Mouse (Mus musculus): ENCODE results near the gene Rasgef1b. TPM values are rescaled to one million over a fixed set of nuclear protein-coding genes. Genes with fewer than 3 reads are reported as not detected.
A peak's percentile ranks its signal among the peaks of the same experiment; 100 is the strongest.

The Rasgef1b gene
- total RNA-seq, 2 experiments from 2014 or later = 7.4 to 7.7 TPM

- DNase-seq (ENCODE audit: low spot score) = no peak
- intact Hi-C loops (cut with DNase I) = no loop called here
Measured at GRCm38 (mm10) chr5:99286024-99286423, 442.8 kb downstream of the Rasgef1b start.

- intact Hi-C loops (cut with DNase I) = no loop called here
- no peak for DNase-seq (ENCODE audit: low spot score)
Measured at GRCm38 (mm10) chr5:99284369-99284768, 444.5 kb downstream of the Rasgef1b start.

GRCm38 (mm10) chr5:99283636-99284035 is 445.2 kb downstream of the Rasgef1b start:
- intact Hi-C loops (cut with DNase I) = no loop called here
- no peak for DNase-seq (ENCODE audit: low spot score)

- intact Hi-C loops (cut with DNase I) = no loop called here
- no peak for DNase-seq (ENCODE audit: low spot score)
Measured at GRCm38 (mm10) chr5:99280536-99280935, 448.3 kb downstream of the Rasgef1b start.

GRCm38 (mm10) chr5:99279016-99279757 is 449.7 kb downstream of the Rasgef1b start:
- intact Hi-C loops (cut with DNase I) = no loop called here
- DNase-seq (ENCODE audit: low spot score) = no peak

GRCm38 (mm10) chr5:99278364-99278763 is 450.5 kb downstream of the Rasgef1b start:
- intact Hi-C loops (cut with DNase I) = no loop called here
- DNase-seq (ENCODE audit: low spot score) = no peak

GRCm38 (mm10) chr5:99277536-99277935 is 451.3 kb downstream of the Rasgef1b start:
- intact Hi-C loops (cut with DNase I) = no loop called here

GRCm38 (mm10) chr5:99274119-99274563 is 454.7 kb downstream of the Rasgef1b start:
- DNase-seq (ENCODE audit: low spot score) = no peak
- intact Hi-C loops (cut with DNase I) = no loop called here

More at GRCm38 (mm10) chr5:99277536-99277935, 451.3 kb downstream of the Rasgef1b start:
- no peak for DNase-seq (ENCODE audit: low spot score)

GRCm38 (mm10) chr5:99271531-99271930 is 457.3 kb downstream of the Rasgef1b start:
- no peak for DNase-seq (ENCODE audit: low spot score)
- intact Hi-C loops (cut with DNase I) = no loop called here

- no peak for DNase-seq (ENCODE audit: low spot score)
- intact Hi-C loops (cut with DNase I) = no loop called here
Measured at GRCm38 (mm10) chr5:99269131-99269530, 459.7 kb downstream of the Rasgef1b start.

- intact Hi-C loops (cut with DNase I) = no loop called here
- no peak for DNase-seq (ENCODE audit: low spot score)
Measured at GRCm38 (mm10) chr5:99267338-99267737, 461.5 kb downstream of the Rasgef1b start.

- intact Hi-C loops (cut with DNase I) = no loop called here
- DNase-seq (ENCODE audit: low spot score) = no peak
Measured at GRCm38 (mm10) chr5:99266301-99266700, 462.6 kb downstream of the Rasgef1b start.

- DNase-seq (ENCODE audit: low spot score) = no peak
- intact Hi-C loops (cut with DNase I) = no loop called here
Measured at GRCm38 (mm10) chr5:99262197-99262920, 466.5 kb downstream of the Rasgef1b start.

- no peak for DNase-seq (ENCODE audit: low spot score)
- intact Hi-C loops (cut with DNase I) = no loop called here
Measured at GRCm38 (mm10) chr5:99261121-99261724, 467.6 kb downstream of the Rasgef1b start.

- intact Hi-C loops (cut with DNase I) = no loop called here
- DNase-seq (ENCODE audit: low spot score) = no peak
Measured at GRCm38 (mm10) chr5:99258003-99258500, 470.8 kb downstream of the Rasgef1b start.

- intact Hi-C loops (cut with DNase I) = loop anchor here (5.0 kb wide), 2 partner anchors 95 to 785 kb away; partner anchors contain the start of genes Enoph1 and Hnrnpdl
- peak; percentile 93 for DNase-seq (ENCODE audit: low spot score)
Measured at GRCm38 (mm10) chr5:99252203-99253135, 476.4 kb downstream of the Rasgef1b start.

- intact Hi-C loops (cut with DNase I) = loop anchor here (5.0 kb wide), 2 partner anchors 96 to 786 kb away; partner anchors contain the start of genes Enoph1 and Hnrnpdl
- DNase-seq (ENCODE audit: low spot score) = peak; percentile 8
Measured at GRCm38 (mm10) chr5:99251379-99252202, 477.3 kb downstream of the Rasgef1b start.

- DNase-seq (ENCODE audit: low spot score) = no peak
- intact Hi-C loops (cut with DNase I) = loop anchor here (5.0 kb wide), 2 partner anchors 96 to 786 kb away; partner anchors contain the start of genes Enoph1 and Hnrnpdl
Measured at GRCm38 (mm10) chr5:99250820-99251219, 478.0 kb downstream of the Rasgef1b start.

Data from heart, postnatal 25 days (tissue).